Mouse (Mus musculus) hindbrain, embryonic 12.5 days (tissue): ENCODE data around the gene Rfx8. TPM values are rescaled to one million over a fixed set of nuclear protein-coding genes. Genes with fewer than 3 reads are reported as not detected.

ENCODE experiments used
- ATAC-seq: fragments of 200-750 bp; cut with Nextera tagmentation; 2 replicates; pipeline ENCODE4 v1.8.0; 2017; ENCODE audit warnings: moderate TSS enrichment; ENCODE audit not compliant: low FRiP score
- H3K27ac ChIP-seq: fragments of 300-500 bp; sonication (generic); 2 replicates; pipeline ENCODE4 v1.5.1; 2016; ENCODE audit warnings: mild to moderate bottlenecking
- H3K27me3 ChIP-seq: fragments of 300-500 bp; sonication (generic); 2 replicates; pipeline ENCODE4 v1.6.1; 2016; ENCODE audit warnings: mild to moderate bottlenecking
- H3K36me3 ChIP-seq: fragments of 300-500 bp; sonication (generic); 2 replicates; pipeline ENCODE4 v1.6.1; 2016; ENCODE audit warnings: mild to moderate bottlenecking
- H3K4me1 ChIP-seq: fragments of 300-500 bp; sonication (generic); 2 replicates; pipeline ENCODE4 v1.6.1; 2016
- H3K4me2 ChIP-seq: fragments of 300-500 bp; sonication (generic); replicated peaks from 2 replicates; pipeline ENCODE4 v1.6.1; 2016; ENCODE audit warnings: mild to moderate bottlenecking
- H3K4me3 ChIP-seq: fragments of 300-500 bp; sonication (generic); 2 replicates; pipeline ENCODE4 v1.5.1; 2016; ENCODE audit warnings: mild to moderate bottlenecking
- H3K9ac ChIP-seq: fragments of 300-500 bp; sonication (generic); 2 replicates; pipeline ENCODE4 v1.6.1; 2016; ENCODE audit warnings: mild to moderate bottlenecking, moderate library complexity
- H3K9me3 ChIP-seq: fragments of 300-500 bp; sonication (generic); replicated peaks from 2 replicates; pipeline ENCODE4 v1.6.1; 2016; ENCODE audit warnings: mild to moderate bottlenecking
- WGBS: fragments of 180-500 bp; shearing (Covaris S2); methylation state at CpG from one replicate; pipeline ENCODE4 v1.1.7; 2016; 5-methylcytosine and 5-hydroxymethylcytosine counted together
- polyA plus RNA-seq: library from polyadenylated mRNA; unstranded; fragments of >200 nt; fragmentation: Nextera tagmentation; extraction: Ambion mirVana; gene quantifications from 2 replicates; pipeline ENCODE4 v1.2.1, GENCODE M21; 2016

The Rfx8 gene
- polyA plus RNA-seq, 1 experiment from 2014 or later = 0.93 TPM

- no peak overlapping the region for H3K4me3 ChIP-seq
- H3K27me3 ChIP-seq = no peaks in the 10 kb centered on the region
Measured at GRCm38 (mm10) chr1:39732081-39732480, 11.3 kb upstream of the Rfx8 start.

GRCm38 (mm10) chr1:39731543-39731942 is 10.7 kb upstream of the Rfx8 start:
- Histone ChIP-seq H3K27me3 (no peaks in the 10 kb centered on the region), H3K36me3 (no peaks in the 10 kb centered on the region), H3K4me3 (no peak overlapping the region), H3K9ac (no peak overlapping the region), H3K9me3 (no peaks in the 10 kb centered on the region), H3K4me1 (peaks cover 20% of the 10 kb centered on the region), H3K27ac (peak overlapping the region; percentile 8; the same call in 1 of the 2 replicates), H3K4me2 (no peak overlapping the region)
- WGBS = 43% methylated on average over 9 of the region's 9 CpGs
- no peak for ATAC-seq

More at GRCm38 (mm10) chr1:39732081-39732480, 11.3 kb upstream of the Rfx8 start:
- H3K4me1 ChIP-seq = peaks cover 20% of the 10 kb centered on the region
- 58% methylated on average over 10 of the region's 10 CpGs for WGBS
- H3K9ac ChIP-seq = no peak overlapping the region
- no peak overlapping the region for H3K27ac ChIP-seq
- ATAC-seq = 0 out of 2 replicates have a peak, but pooled peaks have one; percentile 51
- H3K4me2 ChIP-seq = no peak overlapping the region
- H3K9me3 ChIP-seq = no peaks in the 10 kb centered on the region
- no peaks in the 10 kb centered on the region for H3K36me3 ChIP-seq

GRCm38 (mm10) chr1:39730868-39731267 is 10.1 kb upstream of the Rfx8 start:
- Histone ChIP-seq H3K4me3 (no peak overlapping the region), H3K27ac (no peak overlapping the region), H3K9ac (no peak overlapping the region), H3K4me2 (no peak overlapping the region), H3K27me3 (no peaks in the 10 kb centered on the region), H3K36me3 (no peaks in the 10 kb centered on the region), H3K9me3 (no peaks in the 10 kb centered on the region), H3K4me1 (peaks cover 13% of the 10 kb centered on the region)
- ATAC-seq = peak; percentile 58; the same call in 1 of the 2 replicates
- WGBS = 53% methylated on average over 5 of the region's 5 CpGs

GRCm38 (mm10) chr1:39729919-39730318 is 9.1 kb upstream of the Rfx8 start:
- Histone ChIP-seq H3K27me3 (no peaks in the 10 kb centered on the region), H3K4me2 (no peak overlapping the region), H3K27ac (no peak overlapping the region), H3K9ac (no peak overlapping the region), H3K4me1 (peaks cover 8% of the 10 kb centered on the region; the same call in 1 of the 2 replicates), H3K4me3 (no peak overlapping the region), H3K36me3 (no peaks in the 10 kb centered on the region), H3K9me3 (no peaks in the 10 kb centered on the region)
- 83% methylated on average over 6 of the region's 6 CpGs for WGBS
- ATAC-seq = no peak

GRCm38 (mm10) chr1:39721351-39721726 is 542 bp upstream of the Rfx8 start:
- peak overlapping the region; percentile 86 for H3K4me2 ChIP-seq
- H3K9me3 ChIP-seq = no peaks in the 10 kb centered on the region
- H3K9ac ChIP-seq = peak overlapping the region; percentile 77; the same call in 1 of the 2 replicates
- no peaks in the 10 kb centered on the region for H3K36me3 ChIP-seq
- H3K27me3 ChIP-seq = 0 out of 2 replicates have a peak, but pooled peaks cover 3% of the 10 kb centered on the region
- 18% methylated on average over 9 of the region's 9 CpGs for WGBS
- H3K4me1 ChIP-seq = peaks cover 16% of the 10 kb centered on the region; the same call in 1 of the 2 replicates
- no peak overlapping the region for H3K27ac ChIP-seq
- peak overlapping the region; percentile 53 for H3K4me3 ChIP-seq
- peak; percentile 54; the same call in 1 of the 2 replicates for ATAC-seq

GRCm38 (mm10) chr1:39720186-39720585 is 611 bp downstream of the Rfx8 start:
- 38% methylated on average over 2 of the region's 2 CpGs for WGBS
- Histone ChIP-seq H3K9me3 (no peaks in the 10 kb centered on the region), H3K4me2 (peak overlapping the region; percentile 86), H3K9ac (no peak overlapping the region), H3K4me1 (peaks cover 17% of the 10 kb centered on the region; the same call in 1 of the 2 replicates), H3K27ac (no peak overlapping the region), H3K36me3 (no peaks in the 10 kb centered on the region), H3K27me3 (0 out of 2 replicates have a peak, but pooled peaks cover 3% of the 10 kb centered on the region), H3K4me3 (peak overlapping the region; percentile 53; the same call in 1 of the 2 replicates)
- no peak for ATAC-seq

GRCm38 (mm10) chr1:39715551-39715950 is 5.2 kb downstream of the Rfx8 start:
- Histone ChIP-seq H3K27me3 (0 out of 2 replicates have a peak, but pooled peaks cover 3% of the 10 kb centered on the region), H3K4me1 (peaks cover 14% of the 10 kb centered on the region; the same call in 1 of the 2 replicates), H3K4me2 (no peak overlapping the region), H3K9ac (no peak overlapping the region), H3K9me3 (no peaks in the 10 kb centered on the region), H3K27ac (no peak overlapping the region), H3K36me3 (no peaks in the 10 kb centered on the region), H3K4me3 (no peak overlapping the region)
- WGBS = 92% methylated on average over 7 of the region's 7 CpGs
- no peak for ATAC-seq

- no peak overlapping the region for H3K4me2 ChIP-seq
- no peaks in the 10 kb centered on the region for H3K9me3 ChIP-seq
- no peak overlapping the region for H3K9ac ChIP-seq
- H3K36me3 ChIP-seq = no peaks in the 10 kb centered on the region
- 0 out of 2 replicates have a peak, but pooled peaks cover 3% of the 10 kb centered on the region for H3K27me3 ChIP-seq
- no peak overlapping the region for H3K4me3 ChIP-seq
- H3K27ac ChIP-seq = no peak overlapping the region
- H3K4me1 ChIP-seq = peaks cover 12% of the 10 kb centered on the region; the same call in 1 of the 2 replicates
- 79% methylated on average over 3 of the region's 3 CpGs for WGBS
- ATAC-seq = no peak
Measured at GRCm38 (mm10) chr1:39714729-39715128, 6.1 kb downstream of the Rfx8 start.

GRCm38 (mm10) chr1:39713842-39714658 is 6.7 kb downstream of the Rfx8 start:
- no peak for ATAC-seq
- 64% methylated on average over 16 of the region's 16 CpGs for WGBS
- no peaks in the 10 kb centered on the region for H3K27me3 ChIP-seq
- H3K4me2 ChIP-seq = no peak overlapping the region
- H3K9me3 ChIP-seq = no peaks in the 10 kb centered on the region
- peaks cover 12% of the 10 kb centered on the region; the same call in 1 of the 2 replicates for H3K4me1 ChIP-seq
- H3K4me3 ChIP-seq = no peak overlapping the region
- H3K36me3 ChIP-seq = no peaks in the 10 kb centered on the region
- no peak overlapping the region for H3K9ac ChIP-seq
- H3K27ac ChIP-seq = no peak overlapping the region

- Histone ChIP-seq H3K4me3 (no peak overlapping the region), H3K27me3 (no peaks in the 10 kb centered on the region), H3K9ac (no peak overlapping the region), H3K4me2 (no peak overlapping the region), H3K9me3 (no peaks in the 10 kb centered on the region), H3K36me3 (no peaks in the 10 kb centered on the region), H3K27ac (no peak overlapping the region), H3K4me1 (peaks cover 12% of the 10 kb centered on the region; the same call in 1 of the 2 replicates)
- WGBS = 90% methylated on average over 8 of the region's 8 CpGs
- ATAC-seq = no peak
Measured at GRCm38 (mm10) chr1:39713300-39713699, 7.5 kb downstream of the Rfx8 start.

GRCm38 (mm10) chr1:39712261-39712660 is 8.5 kb downstream of the Rfx8 start:
- 89% methylated on average over 7 of the region's 7 CpGs for WGBS
- Histone ChIP-seq H3K27ac (no peak overlapping the region), H3K9me3 (no peaks in the 10 kb centered on the region), H3K4me3 (no peak overlapping the region), H3K4me1 (peaks cover 12% of the 10 kb centered on the region; the same call in 1 of the 2 replicates), H3K9ac (no peak overlapping the region), H3K27me3 (no peaks in the 10 kb centered on the region), H3K36me3 (no peaks in the 10 kb centered on the region), H3K4me2 (no peak overlapping the region)
- no peak for ATAC-seq

GRCm38 (mm10) chr1:39710604-39711003 is 10.2 kb downstream of the Rfx8 start:
- H3K4me1 ChIP-seq = peaks cover 5% of the 10 kb centered on the region; the same call in 1 of the 2 replicates
- no peak overlapping the region for H3K9ac ChIP-seq
- no peak for ATAC-seq
- H3K36me3 ChIP-seq = no peaks in the 10 kb centered on the region
- H3K4me2 ChIP-seq = no peak overlapping the region
- no peak overlapping the region for H3K27ac ChIP-seq
- 72% methylated on average over 4 of the region's 4 CpGs for WGBS
- H3K27me3 ChIP-seq = no peaks in the 10 kb centered on the region
- H3K9me3 ChIP-seq = no peaks in the 10 kb centered on the region
- no peak overlapping the region for H3K4me3 ChIP-seq
